Mouse (Mus musculus) lung, adult 2 months (tissue): ENCODE data around the gene Gm20388.

Experiments used
- CTCF ChIP-seq: fragments of 200-500 bp; IDR thresholded peaks from 2 replicates; pipeline ENCODE4 v1.5.1; 2011; ENCODE audit warnings: mild to moderate bottlenecking, low read length, control low read depth; ENCODE audit not compliant: insufficient read depth
- POLR2A ChIP-seq: fragments of 200-500 bp; IDR thresholded peaks from 2 replicates; pipeline ENCODE4 v1.6.1; 2011; ENCODE audit warnings: low read depth, mild to moderate bottlenecking, control low read depth, low read length, borderline replicate concordance; ENCODE audit errors: extremely low read depth

GRCm38 (mm10) chr8:120244553-120244952 lies 333.9 kb downstream of the Gm20388 start:
- TF ChIP-seq CTCF: 0 out of 2 replicates have a peak, but pooled peaks have one; percentile 5
- no peak for TF ChIP-seq POLR2A
